Comparison of ENCODE assay signal across 12 mouse cellular contexts in genomic region chr19:37771956-37772355, GRCm38 (mm10).
"Had no signal": no experiment of that assay in that cellular context is flagged by ENCODE, and none has a peak within 500 bp of the region (broad histone marks: within the 10 kb centered on the region; RNA-seq: fewer than 3 reads in every experiment).

No protein-coding gene starts in this region.

- DNase-seq: lung, adult 18-20 months; lung, embryonic 14.5 days; lung, postnatal 10 days; lung, postnatal 4 days; midbrain, embryonic 14.5 days; retina, postnatal 1 day; right cerebral cortex, adult 18-20 months; right cerebral cortex, postnatal 14 days; spleen, adult 18-20 months; thymus, adult 18-20 months; thymus, postnatal 14 days; thymus, postnatal 36 days had no signal
